Mouse (Mus musculus): ENCODE measurements around the gene Tymp.

Tymp gene

DNA sequence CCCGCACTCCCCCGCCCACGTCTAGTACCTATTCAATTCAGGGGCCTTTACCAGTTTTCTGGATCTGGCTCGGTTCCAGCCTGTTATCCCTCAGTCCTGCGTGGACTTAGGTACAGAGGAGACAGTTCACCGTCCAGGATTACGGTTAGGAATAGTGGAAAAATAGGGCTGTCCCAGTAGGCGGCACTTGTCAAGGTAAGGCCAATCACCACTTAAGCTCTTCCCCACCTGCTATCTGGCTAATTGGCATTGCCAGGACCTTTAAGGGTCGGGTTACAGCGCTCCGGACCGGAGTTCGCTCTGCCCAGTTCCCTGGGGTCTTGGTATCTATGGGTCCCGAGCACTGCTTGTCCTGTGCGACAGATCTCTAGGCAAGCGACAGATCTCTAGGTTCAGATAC lies at the start of gene Tymp:
Tymp (minus strand) TSS at position 83 of the 400 bp plus-strand sequence.
- no peak for DNase-seq (ENCODE audit: low read depth, low spot score)

- DNase-seq (ENCODE audit: low read depth, low spot score), result no peak
Measured at GRCm38 (mm10) chr15:89425711-89426121, 48.9 kb upstream of the Tymp start, which contains the start of gene Cpt1b. Cpt1b (minus strand) TSS chr15:89425863.

DNA sequence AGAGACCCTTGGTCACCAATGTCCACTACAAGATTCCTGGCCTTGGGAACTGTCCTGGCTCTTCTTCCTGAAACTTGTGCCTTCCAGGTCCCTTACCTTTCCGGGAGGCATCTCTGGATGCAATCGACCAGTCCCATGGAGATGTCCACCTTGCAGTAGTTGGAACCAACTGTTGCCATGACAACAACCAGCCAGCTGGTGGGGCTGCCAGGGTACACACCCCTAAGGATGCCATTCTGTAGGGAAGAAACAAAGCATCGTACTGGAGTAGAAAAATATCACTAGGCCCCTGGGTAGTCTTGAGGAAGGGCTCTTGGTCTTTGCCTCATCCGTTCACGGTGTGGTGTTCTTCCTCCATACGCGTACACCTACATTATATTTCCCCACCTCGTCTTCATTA lies 47.8 kb upstream of the Tymp start:
- no peak for DNase-seq (ENCODE audit: low read depth, low spot score)

- no peak for DNase-seq (ENCODE audit: low read depth, low spot score)
Measured at GRCm38 (mm10) chr15:89421938-89422337, 45.1 kb upstream of the Tymp start.

DNA sequence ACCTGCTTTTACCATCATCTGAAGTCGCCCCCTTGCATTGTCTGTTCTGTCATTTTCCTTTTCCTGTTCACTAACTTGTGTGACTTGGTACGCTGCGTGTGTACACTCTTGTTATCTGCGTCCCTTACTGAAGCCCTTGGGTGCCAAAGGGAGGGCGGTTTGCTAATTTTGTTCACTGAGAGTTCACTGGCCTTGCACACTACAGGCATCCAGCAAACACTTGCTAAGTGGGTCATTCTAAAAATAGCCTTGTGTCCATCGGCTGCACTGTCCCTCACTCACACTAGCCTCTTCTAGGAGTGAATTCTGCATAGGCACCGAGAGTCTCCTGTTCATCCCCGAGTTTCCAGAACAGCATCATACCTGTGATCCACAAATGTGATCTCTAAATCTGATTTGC lies 38.4 kb upstream of the Tymp start:
- no peak for DNase-seq (ENCODE audit: low read depth, low spot score)

GRCm38 (mm10) chr15:89410118-89410517 lies 33.3 kb upstream of the Tymp start, which contains the start of gene Syce3:
Syce3 (minus strand) TSS chr15:89410503.
- DNase-seq (ENCODE audit: low read depth, low spot score), result no peak

DNA sequence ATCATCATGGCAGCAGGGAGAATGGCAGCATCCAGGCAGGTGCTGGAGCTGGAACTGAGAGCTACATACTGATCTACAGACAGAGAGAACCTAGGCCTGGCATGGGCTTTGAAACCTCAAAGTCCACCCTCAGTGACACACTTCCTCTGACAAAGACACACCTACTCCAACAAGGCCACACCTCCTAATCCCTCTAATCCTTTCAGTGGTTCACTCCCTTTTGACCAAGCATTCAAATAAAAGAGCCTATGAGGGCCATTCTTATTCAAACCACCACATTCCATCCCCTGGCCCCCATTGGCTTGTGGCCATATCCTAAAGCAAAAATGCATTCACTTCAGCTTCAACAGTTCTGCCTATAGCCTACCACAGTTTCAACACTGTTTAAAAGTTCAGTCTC lies 29.9 kb upstream of the Tymp start:
- no peak for DNase-seq (ENCODE audit: low read depth, low spot score)

DNA sequence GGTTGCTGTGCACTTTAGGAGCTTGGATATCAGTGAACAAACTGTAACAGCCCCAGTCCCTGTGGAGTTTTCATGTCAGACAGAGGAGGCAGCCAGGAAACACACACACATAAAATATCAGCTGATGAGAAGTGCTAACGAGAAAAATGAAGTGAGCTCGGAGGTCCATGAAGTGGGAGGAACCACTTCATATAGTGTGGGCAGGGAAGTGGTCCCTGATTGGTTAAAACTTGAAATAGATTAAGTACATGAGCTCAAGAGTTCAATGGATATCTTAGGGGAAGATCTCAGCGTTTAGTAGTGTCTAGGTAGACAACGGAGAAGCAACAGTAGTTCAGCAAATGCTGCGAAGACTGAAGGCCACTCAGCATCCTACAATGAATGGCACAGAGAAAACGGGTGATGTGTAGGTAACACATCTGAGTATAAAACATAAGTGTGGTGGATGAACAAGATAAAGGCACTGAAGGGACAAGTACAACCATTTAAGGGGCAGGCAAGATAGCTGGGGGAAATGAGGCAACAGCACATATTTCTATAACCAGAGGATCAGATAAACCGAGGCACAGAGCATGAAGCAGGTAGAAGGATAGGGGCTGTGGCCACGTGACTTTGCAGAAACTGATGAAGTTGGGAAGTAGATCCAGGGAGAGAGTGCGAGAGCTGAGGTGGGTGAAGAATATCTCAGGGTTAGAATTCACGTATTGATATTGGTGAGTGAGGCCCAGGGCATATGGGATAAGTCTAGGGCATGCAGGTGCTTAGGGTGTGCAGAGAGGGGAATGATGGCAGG lies 28.2 kb upstream of the Tymp start:
- DNase-seq (ENCODE audit: low read depth, low spot score), result no peak

GRCm38 (mm10) chr15:89402471-89402870 lies 25.6 kb upstream of the Tymp start:
- DNase-seq (ENCODE audit: low read depth, low spot score), result no peak

DNA sequence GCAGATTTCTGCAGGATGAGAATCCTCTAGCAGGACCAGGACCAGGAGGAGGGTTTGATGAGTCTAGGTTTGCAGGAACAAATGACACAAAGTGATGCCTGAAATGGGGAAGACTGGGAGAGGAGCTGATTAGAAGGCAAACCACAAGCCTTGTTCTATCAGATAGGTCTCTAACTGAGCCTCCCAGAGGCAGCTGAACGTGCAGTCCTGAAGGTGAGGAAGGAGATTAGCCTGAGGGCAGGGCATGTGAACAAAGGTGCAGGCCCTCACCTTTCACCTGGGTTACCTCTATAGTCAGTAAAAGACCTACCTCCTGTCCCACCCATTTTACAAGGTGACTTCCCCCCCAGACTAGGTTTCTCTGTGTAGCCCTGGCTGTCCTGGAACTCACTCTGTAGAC lies 22.9 kb upstream of the Tymp start:
- DNase-seq (ENCODE audit: low read depth, low spot score), result no peak

DNA sequence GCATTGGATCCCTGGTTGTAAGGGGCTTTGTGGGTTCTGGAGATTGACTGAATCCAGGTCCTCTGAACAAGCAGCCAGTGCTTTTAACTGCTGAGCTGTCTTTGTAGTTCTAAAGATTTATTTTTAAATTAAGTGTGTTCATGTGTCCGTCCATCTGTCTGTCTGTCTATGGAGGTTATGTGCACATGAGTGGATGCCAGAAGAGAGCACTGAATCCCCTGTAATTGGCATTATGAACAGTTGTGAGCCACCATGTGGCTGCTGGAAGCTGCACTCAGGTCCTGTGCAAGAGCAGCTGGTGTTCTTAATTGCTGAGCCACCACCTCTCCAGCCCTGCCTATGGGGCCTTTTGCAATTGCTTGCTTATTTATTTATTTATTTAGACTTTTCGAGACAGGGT lies 21.3 kb upstream of the Tymp start:
- DNase-seq (ENCODE audit: low read depth, low spot score), result no peak

GRCm38 (mm10) chr15:89396883-89397282 lies 20.0 kb upstream of the Tymp start:
- DNase-seq (ENCODE audit: low read depth, low spot score), result no peak

DNA sequence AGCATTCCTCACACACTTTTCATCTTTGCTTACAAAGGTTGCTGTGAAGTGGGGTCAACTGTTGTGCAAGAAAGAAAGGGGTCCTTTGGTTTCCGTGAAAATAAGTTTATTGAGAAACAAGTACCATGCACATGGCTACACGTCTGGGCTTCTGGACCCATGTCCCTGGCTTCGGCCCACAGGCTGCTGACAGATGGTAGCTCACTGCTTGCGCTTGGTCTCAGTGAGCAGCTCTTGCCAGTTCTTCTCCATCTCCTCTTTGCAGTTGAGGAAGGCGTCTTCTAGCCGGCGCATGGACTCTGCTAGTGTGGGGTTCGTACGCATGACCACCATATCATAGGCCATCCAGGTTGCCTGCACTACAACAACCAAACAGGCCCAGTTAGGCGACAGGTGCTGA lies 13.2 kb upstream of the Tymp start:
- DNase-seq (ENCODE audit: low read depth, low spot score), result no peak

GRCm38 (mm10) chr15:89387127-89387526 lies 10.3 kb upstream of the Tymp start:
- peak; percentile 50 for DNase-seq (ENCODE audit: low read depth, low spot score)

DNA sequence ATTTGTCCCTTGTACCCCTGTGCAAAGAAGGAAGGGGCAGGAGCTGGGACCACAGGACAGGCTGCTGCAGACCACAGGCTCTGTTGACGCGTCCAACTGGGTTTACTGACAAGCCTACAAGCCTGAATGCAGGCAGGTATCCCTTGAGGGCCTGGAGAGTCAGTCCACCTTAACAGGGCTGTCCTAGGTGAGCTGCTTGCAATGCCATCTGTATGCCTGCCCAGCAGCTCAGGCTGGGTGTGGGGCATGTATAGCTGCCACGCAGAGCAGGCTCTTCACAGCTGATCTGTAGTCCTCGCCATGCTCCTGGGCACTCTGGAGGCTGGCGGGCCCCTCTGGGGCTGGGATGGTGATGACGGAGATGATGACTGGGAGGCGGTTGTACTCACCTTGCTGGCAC lies 7.8 kb upstream of the Tymp start, which contains the start of gene Klhdc7b:
Klhdc7b (plus strand) TSS at position 301 of the 400 bp plus-strand sequence.
- DNase-seq (ENCODE audit: low read depth, low spot score), result no peak

DNA sequence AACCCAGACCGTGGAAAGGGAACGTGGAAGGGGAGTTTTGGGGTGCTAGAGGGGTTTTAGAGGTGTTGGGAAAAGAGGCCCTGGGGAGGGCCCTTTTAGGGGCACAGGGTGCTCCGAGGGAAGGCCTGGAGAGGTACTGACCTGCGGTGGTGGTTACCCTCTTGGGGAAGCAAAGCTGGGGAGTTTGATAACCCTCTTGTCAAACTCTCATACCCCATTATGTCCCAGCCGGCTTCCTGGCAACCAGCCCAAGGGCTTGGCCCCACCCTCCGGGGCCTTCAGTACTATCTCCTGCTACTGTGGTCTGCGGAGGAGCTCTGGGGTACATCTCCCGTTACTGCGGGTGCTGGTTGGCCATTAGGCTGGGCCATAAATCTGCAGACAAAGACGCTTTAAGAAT lies 2.6 kb upstream of the Tymp start:
- no peak for DNase-seq (ENCODE audit: low read depth, low spot score)

- DNase-seq (ENCODE audit: low read depth, low spot score), result peak; percentile 39
Measured at GRCm38 (mm10) chr15:89378831-89379401, 2.1 kb upstream of the Tymp start, which contains the start of gene Odf3b. Odf3b (minus strand) TSS chr15:89379282.

GRCm38 (mm10) chr15:89377938-89378828 lies 1.3 kb upstream of the Tymp start:
- no peak for DNase-seq (ENCODE audit: low read depth, low spot score)

GRCm38 (mm10) chr15:89377362-89377761 lies 523 bp upstream of the Tymp start:
- DNase-seq (ENCODE audit: low read depth, low spot score), result no peak

DNA sequence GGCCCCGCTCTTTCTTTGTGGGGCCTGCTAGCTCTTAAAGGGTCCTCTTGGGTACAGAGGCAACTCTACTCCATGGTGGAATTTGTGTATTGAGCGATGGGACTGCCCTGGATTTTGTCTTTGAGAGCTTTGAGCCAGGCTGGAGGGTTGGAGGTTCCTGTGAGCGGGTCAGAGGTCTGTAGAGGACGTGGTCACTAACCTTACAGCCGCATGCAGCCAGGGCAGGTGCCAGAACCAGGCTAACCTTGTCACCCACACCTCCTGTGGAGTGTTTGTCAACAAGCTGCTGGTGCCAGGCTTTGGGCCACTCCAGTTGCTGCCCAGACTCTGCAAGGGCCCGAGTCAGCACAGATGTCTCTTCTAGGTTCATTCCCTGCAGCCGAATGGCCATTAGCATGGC lies 799 bp downstream of the Tymp start:
- no peak for DNase-seq (ENCODE audit: low read depth, low spot score)

GRCm38 (mm10) chr15:89374801-89375534 lies 1.9 kb downstream of the Tymp start:
- DNase-seq (ENCODE audit: low read depth, low spot score), result no peak
